Mouse (Mus musculus) heart, postnatal 14 days (tissue): Measurements from ENCODE around the gene BC029722. TPM values are rescaled to one million over a fixed set of nuclear protein-coding genes. Genes with fewer than 3 reads are reported as not detected.
"Not testable (repeated sequence)": the region's sequence is repeated elsewhere in the genome, so short reads cannot be mapped to it uniquely, and the experiment has no call there.

Experiments used
- DNase-seq, 2 experiments: peaks; one replicate each; pipeline ENCODE4 v3.0.0; 2021 to 2022
- intact Hi-C: fragments of 180-260 bp; cut with DNase I; formaldehyde crosslinking; loops from one replicate; pipeline ENCODE4 v1.15.1; 2025
- long read RNA-seq, 2 experiments: library from polyadenylated mRNA; stranded (forward); transcript quantifications; one replicate each; pipeline ENCODE4 v2.0.0; 2021
- total RNA-seq, 2 experiments: library from RNA; stranded (reverse); gene quantifications; 2 replicates each; pipeline ENCODE4 v1.2.3; 2021

BC029722 gene
- 10 to 100 TPM; 19.1 to 19.3 TPM for total RNA-seq
- long read RNA-seq, experiment 1, transcript BC029722-201 (2 exons, 1,615 nt) = major isoform, 5 of 8 reads
- long read RNA-seq, experiment 1, partial matches to known transcripts = 3 of 8 reads
- long read RNA-seq, experiment 1, other reads (novel, unspliced or antisense) = 0 of 8 reads
- long read RNA-seq, experiment 2, partial matches to known transcripts = 0 of 5 reads
- long read RNA-seq, experiment 2, other reads (novel, unspliced or antisense) = 3 of 5 reads

GRCm38 (mm10) chr2:155819392-155819448, at the start of gene BC029722:
TSS of gene BC029722 (minus strand) at chr2:155819426.
- intact Hi-C loops = no loop called here
- DNase-seq = no peak

- DNase-seq = no peak
- intact Hi-C loops = no loop called here
Observed at GRCm38 (mm10) chr2:155868320-155868719, 49.1 kb upstream of the BC029722 start.

- intact Hi-C loops = no loop called here
- no peak for DNase-seq
Observed at GRCm38 (mm10) chr2:155863301-155863867, 44.2 kb upstream of the BC029722 start.

- DNase-seq = no peak
- intact Hi-C loops = no loop called here
Observed at GRCm38 (mm10) chr2:155862573-155863300, 43.5 kb upstream of the BC029722 start.

- no peak for DNase-seq
- intact Hi-C loops = no loop called here
Observed at GRCm38 (mm10) chr2:155861581-155861980, 42.4 kb upstream of the BC029722 start.

- no peak for DNase-seq
- intact Hi-C loops = no loop called here
Observed at GRCm38 (mm10) chr2:155860102-155860501, 40.9 kb upstream of the BC029722 start.

- no peak for DNase-seq
- intact Hi-C loops = no loop called here
Observed at GRCm38 (mm10) chr2:155852536-155852935, 33.3 kb upstream of the BC029722 start.

- no peak for DNase-seq
- intact Hi-C loops = no loop called here
Observed at GRCm38 (mm10) chr2:155850120-155850519, 30.9 kb upstream of the BC029722 start.

- intact Hi-C loops = no loop called here
- DNase-seq = no peak
Observed at GRCm38 (mm10) chr2:155849464-155849863, 30.2 kb upstream of the BC029722 start.

- intact Hi-C loops = loop anchor here (1.0 kb wide), 1 partner anchor 98 kb away; no protein-coding TSS in a partner anchor
Observed at GRCm38 (mm10) chr2:155848291-155848690, 29.1 kb upstream of the BC029722 start.

GRCm38 (mm10) chr2:155846930-155847329, 27.7 kb upstream of the BC029722 start:
- intact Hi-C loops = no loop called here
- DNase-seq = no peak

More at GRCm38 (mm10) chr2:155848291-155848690, 29.1 kb upstream of the BC029722 start:
- DNase-seq = peak; percentile 78 to 82

GRCm38 (mm10) chr2:155838961-155839360, 19.7 kb upstream of the BC029722 start:
- intact Hi-C loops = no loop called here
- no peak for DNase-seq

GRCm38 (mm10) chr2:155837961-155838360, 18.7 kb upstream of the BC029722 start:
- intact Hi-C loops = no loop called here
- no peak for DNase-seq

GRCm38 (mm10) chr2:155834732-155835131, 15.5 kb upstream of the BC029722 start, which contains the start of gene Fam83c:
TSS of gene Fam83c (minus strand) at chr2:155834854.
- intact Hi-C loops = no loop called here
- DNase-seq = no peak

GRCm38 (mm10) chr2:155832087-155832486, 12.9 kb upstream of the BC029722 start:
- DNase-seq, intact Hi-C loops: not testable (repeated sequence)

- intact Hi-C loops = no loop called here
Observed at GRCm38 (mm10) chr2:155831302-155831701, 12.1 kb upstream of the BC029722 start.

GRCm38 (mm10) chr2:155830841-155831240, 11.6 kb upstream of the BC029722 start:
- intact Hi-C loops = no loop called here

More at GRCm38 (mm10) chr2:155831302-155831701, 12.1 kb upstream of the BC029722 start:
- DNase-seq = no peak

GRCm38 (mm10) chr2:155826630-155827424, 7.6 kb upstream of the BC029722 start, which contains the start of gene Eif6:
TSS of gene Eif6 (minus strand) at chr2:155826925.
- DNase-seq = peak; percentile 83 to 84
- intact Hi-C loops = no loop called here

More at GRCm38 (mm10) chr2:155830841-155831240, 11.6 kb upstream of the BC029722 start:
- no peak for DNase-seq

- intact Hi-C loops = no loop called here
- DNase-seq = no peak
Observed at GRCm38 (mm10) chr2:155825904-155826629, 6.8 kb upstream of the BC029722 start.

GRCm38 (mm10) chr2:155823722-155824121, 4.5 kb upstream of the BC029722 start:
- no peak for DNase-seq
- intact Hi-C loops = no loop called here
